Comparison of ENCODE assay signal across 15 mouse cellular contexts in the genomic region with DNA sequence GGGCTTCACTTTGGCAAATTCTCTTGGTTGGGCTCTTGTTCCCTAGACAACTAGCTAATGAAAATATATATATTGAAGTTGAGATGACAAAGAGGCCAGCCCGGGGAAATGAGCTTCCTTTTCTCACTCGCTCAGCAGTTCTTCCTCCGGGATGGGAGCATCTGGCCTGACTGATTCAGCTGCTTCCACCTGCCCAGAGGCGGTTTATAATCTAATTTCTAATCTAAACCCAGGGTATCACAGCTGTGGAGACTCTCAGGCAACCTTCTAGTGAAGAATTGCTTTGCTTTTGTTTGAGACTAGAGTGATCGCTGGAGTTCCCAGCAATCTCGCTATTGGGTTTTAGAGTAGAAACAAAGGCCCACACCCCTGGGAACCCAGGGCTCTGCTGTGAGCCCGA.
DNase-seq lines count a peak whose midpoint lies in the region; ATAC-seq and TF ChIP-seq lines count a peak whose summit lies in the region.
"Had no signal": no experiment of that assay in that cellular context is flagged by ENCODE, and none has a peak within 500 bp of the region (broad histone marks: within the 10 kb centered on the region; RNA-seq: fewer than 3 reads in every experiment).

No protein-coding gene starts in this region.

- H3K4me3 ChIP-seq in midbrain, embryonic 10.5 days: no peak overlapping the region
- no peak overlapping the region for H3K4me3 ChIP-seq in midbrain, embryonic 15.5 days
- no peak overlapping the region for H3K4me3 ChIP-seq in embryonic facial prominence, embryonic 14.5 days (ENCODE audit: low read depth, low read length)
- H3K4me3 ChIP-seq in cerebellum, adult 2 months (replicated peaks; ENCODE audit: insufficient read depth, low read depth, low read length): no peak overlapping the region
- H3K4me3 ChIP-seq: heart, adult 2 months; kidney, embryonic 15.5 days; myocyte had no signal

- no peak overlapping the region for H3K9ac ChIP-seq in midbrain, embryonic 15.5 days
- no peak overlapping the region for H3K9ac ChIP-seq in embryonic facial prominence, embryonic 14.5 days (ENCODE audit: low read depth, low read length)
- H3K9ac ChIP-seq: kidney, embryonic 15.5 days had no signal

- ATAC-seq in midbrain, embryonic 15.5 days (replicated peaks): no peak
- ATAC-seq in embryonic facial prominence, embryonic 14.5 days (ENCODE audit: low read depth): no peak
- ATAC-seq: Patski had no signal

- TF ChIP-seq POLR2A in cerebellum, adult 2 months (IDR thresholded peaks at IDR 0.05; ENCODE audit: borderline replicate concordance, insufficient read depth, low read length): no peak

- no peak for TF ChIP-seq CTCF in cerebellum, adult 2 months (IDR thresholded peaks at IDR 0.05; ENCODE audit: borderline replicate concordance, insufficient read depth, low read depth, low read length)

- peaks cover 7% of the 10 kb centered on the region for H3K4me1 ChIP-seq in midbrain, embryonic 10.5 days
- H3K4me1 ChIP-seq in midbrain, embryonic 15.5 days: no peaks in the 10 kb centered on the region
- H3K4me1 ChIP-seq in embryonic facial prominence, embryonic 14.5 days (ENCODE audit: control insufficient read depth, insufficient read depth, low read length): no peaks in the 10 kb centered on the region; the same call in 1 of the 2 replicates
- no peaks in the 10 kb centered on the region for H3K4me1 ChIP-seq in cerebellum, adult 2 months (ENCODE audit: control insufficient read depth, insufficient read depth, low read length)
- H3K4me1 ChIP-seq: kidney, embryonic 15.5 days had no signal

- H3K36me3 ChIP-seq in midbrain, embryonic 10.5 days: no peaks in the 10 kb centered on the region
- no peaks in the 10 kb centered on the region for H3K36me3 ChIP-seq in midbrain, embryonic 15.5 days (replicated peaks)
- H3K36me3 ChIP-seq in embryonic facial prominence, embryonic 14.5 days (ENCODE audit: control insufficient read depth, insufficient read depth, low read length): no peaks in the 10 kb centered on the region
- H3K36me3 ChIP-seq: kidney, embryonic 15.5 days had no signal

- H3K27me3 ChIP-seq in midbrain, embryonic 10.5 days (ENCODE audit: low read depth, poor library complexity, severe bottlenecking): no peaks in the 10 kb centered on the region
- H3K27me3 ChIP-seq in midbrain, embryonic 15.5 days (replicated peaks): no peaks in the 10 kb centered on the region
- H3K27me3 ChIP-seq in embryonic facial prominence, embryonic 14.5 days (replicated peaks; ENCODE audit: control insufficient read depth, insufficient read depth, low read length): no peaks in the 10 kb centered on the region
- H3K27me3 ChIP-seq in cerebellum, adult 2 months (ENCODE audit: control insufficient read depth, insufficient read depth, low read length): no peaks in the 10 kb centered on the region
- H3K27me3 ChIP-seq: CH12.LX; kidney, embryonic 15.5 days had no signal

- no peak overlapping the region for H3K4me2 ChIP-seq in midbrain, embryonic 15.5 days
- H3K4me2 ChIP-seq in embryonic facial prominence, embryonic 14.5 days (ENCODE audit: low read depth, low read length): no peak overlapping the region
- H3K4me2 ChIP-seq: kidney, embryonic 15.5 days had no signal

- peak; percentile 48 for DNase-seq in midbrain, embryonic 10.5 days (ENCODE audit: low spot score)
- peak; percentile 49 for DNase-seq in embryonic facial prominence, embryonic 14.5 days (ENCODE audit: low spot score)
- peak; percentile 61 for DNase-seq in mesoderm, embryonic 11.5 days (ENCODE audit: low read depth, low spot score)
- DNase-seq in thymus, postnatal 25 days: peak; percentile 6
- no peak for DNase-seq in cerebellum, adult 2 months
- DNase-seq in urinary bladder, postnatal 25 days (ENCODE audit: low spot score): no peak
- DNase-seq: adrenal gland, adult 2 months; heart, adult 2 months; heart, postnatal 4 days; lung, postnatal 14 days had no signal

- peak overlapping the region; percentile 70 for H3K27ac ChIP-seq in midbrain, embryonic 10.5 days (replicated peaks)
- H3K27ac ChIP-seq in midbrain, embryonic 15.5 days: no peak overlapping the region
- H3K27ac ChIP-seq in embryonic facial prominence, embryonic 14.5 days (replicated peaks; ENCODE audit: low read depth, low read length): no peak overlapping the region
- H3K27ac ChIP-seq in cerebellum, adult 2 months (ENCODE audit: insufficient read depth, low read length): no peak overlapping the region
- H3K27ac ChIP-seq: heart, adult 2 months; kidney, embryonic 15.5 days had no signal

- WGBS in midbrain, embryonic 10.5 days: 26% methylated on average over 7 of the region's 7 CpGs
- whole genome bisulfite sequencing in midbrain, embryonic 15.5 days: 12% methylated on average over 7 of the region's 7 CpGs
- 41% methylated on average over 7 of the region's 7 CpGs for WGBS in embryonic facial prominence, embryonic 14.5 days
- 40% methylated on average over 7 of the region's 7 CpGs for WGBS in cerebellum, adult 2 months

- no peaks in the 10 kb centered on the region for H3K9me3 ChIP-seq in midbrain, embryonic 10.5 days (replicated peaks)
- no peaks in the 10 kb centered on the region for H3K9me3 ChIP-seq in midbrain, embryonic 15.5 days
- H3K9me3 ChIP-seq in embryonic facial prominence, embryonic 14.5 days (ENCODE audit: control insufficient read depth, low read length): no peaks in the 10 kb centered on the region
- H3K9me3 ChIP-seq: kidney, embryonic 15.5 days had no signal

Comparison
In these comparisons a context has a peak if more than half of its experiments do, and no peak if none do; other contexts are left out.
1. DNase-seq: peak in midbrain, embryonic 10.5 days (single experiment), embryonic facial prominence, embryonic 14.5 days (single experiment), mesoderm, embryonic 11.5 days (single experiment) and thymus, postnatal 25 days (single experiment); none in cerebellum, adult 2 months (0 of 2) and urinary bladder, postnatal 25 days (single experiment).